Mouse (Mus musculus) right cerebral cortex, postnatal 36 days (tissue): ENCODE measurements around the gene Clta.

Experiments used
- DNase-seq, 2 experiments: peaks; one replicate each; pipeline ENCODE4 v3.0.0; 2022; ENCODE audit warnings: low spot score in 2 of 2, mixed read lengths in 1 of 2

Gene Clta

DNA sequence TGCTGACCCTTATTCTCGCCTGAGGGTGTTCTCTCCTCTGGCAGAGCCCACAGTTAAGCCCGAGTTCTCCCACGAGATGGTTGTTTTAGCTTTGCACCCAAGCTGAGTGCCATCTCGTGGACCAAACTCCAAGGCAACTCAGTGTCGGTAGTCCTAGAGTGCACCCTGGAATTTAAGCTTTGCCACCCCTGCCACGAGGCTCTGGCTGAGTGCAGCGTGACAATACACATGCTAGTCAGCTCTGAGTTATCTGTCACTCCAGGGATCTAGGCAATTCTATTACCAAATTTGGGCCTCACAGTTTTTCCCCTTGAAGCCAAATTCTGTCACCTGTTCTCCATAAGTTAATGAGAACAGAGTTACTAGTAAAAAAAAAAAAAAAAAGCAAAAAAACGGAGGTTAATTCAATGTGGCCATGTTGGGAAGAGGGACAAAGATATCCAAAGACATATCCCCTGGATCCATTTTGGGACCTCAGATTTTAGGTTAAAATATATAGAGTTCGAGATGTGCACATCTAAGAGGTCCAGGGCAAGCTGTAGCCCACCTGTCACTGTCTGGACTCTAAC is 68.7 kb downstream of the Clta start:
- DNase-seq, result no peak

DNA sequence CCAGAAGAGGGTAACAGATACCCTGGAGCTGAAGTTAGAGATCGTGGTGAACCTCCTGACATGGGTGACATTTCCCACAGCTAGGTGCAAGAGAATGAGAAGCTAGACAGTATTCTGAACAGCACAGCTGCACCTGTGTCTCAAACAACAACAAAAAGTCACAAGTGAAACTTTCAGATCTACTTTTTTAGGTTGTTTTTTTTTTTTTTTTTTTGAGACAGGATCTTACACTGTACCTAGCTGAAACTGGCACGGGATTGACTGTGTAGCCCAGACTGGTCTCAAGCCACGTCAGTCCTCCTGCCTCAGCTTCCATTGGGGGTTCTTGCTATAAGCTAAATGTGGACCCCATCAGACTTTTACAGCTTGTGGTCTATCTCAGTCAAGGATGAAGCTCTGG is 69.5 kb downstream of the Clta start:
- no peak for DNase-seq

- no peak for DNase-seq
Observed at GRCm38 (mm10) chr4:44074422-44074821, 70.2 kb downstream of the Clta start.

- DNase-seq, result no peak
Observed at GRCm38 (mm10) chr4:44078358-44078933, 74.2 kb downstream of the Clta start.
